Mouse (Mus musculus): Measurements from ENCODE around the gene Reck. TPM values are rescaled to one million over a fixed set of nuclear protein-coding genes. Genes with fewer than 3 reads are reported as not detected.

The Reck gene
- total and polyA plus RNA-seq, 2 experiments from 2014 or later = 4.1 to 5.6 TPM

- Histone ChIP-seq H3K27ac (ENCODE audit: low read depth) (peak overlapping the region; percentile 22; the same call in 1 of the 2 replicates), H3K27me3 (ENCODE audit: control insufficient read depth, insufficient read depth, low read length) (no peaks in the 10 kb centered on the region), H3K4me3 (ENCODE audit: low read depth, low read length) (no peak overlapping the region), H3K4me1 (ENCODE audit: control insufficient read depth, insufficient read depth) (no peaks in the 10 kb centered on the region; the same call in 1 of the 2 replicates), H3K9ac (replicated peaks; ENCODE audit: low read depth, low read length) (no peak overlapping the region), H3K9me3 (replicated peaks; ENCODE audit: control insufficient read depth, low read length) (no peaks in the 10 kb centered on the region), H3K4me2 (ENCODE audit: low read depth, low read length) (no peak overlapping the region), H3K36me3 (replicated peaks; ENCODE audit: control insufficient read depth, insufficient read depth, low read length) (no peaks in the 10 kb centered on the region)
- no peak for ATAC-seq (ENCODE audit: insufficient read depth, low read depth)
- WGBS = 28% methylated on average over 5 of the region's 5 CpGs
- no peak for TF ChIP-seq EP300 (IDR thresholded peaks at IDR 0.05; ENCODE audit: low read depth)
- no peak for TF ChIP-seq CTCF (IDR thresholded peaks at IDR 0.05; ENCODE audit: low read depth)
- DNase-seq (ENCODE audit: low spot score) = no peak
Measured at GRCm38 (mm10) chr4:43878121-43878776, 2.9 kb downstream of the Reck start.

- Histone ChIP-seq H3K9ac (replicated peaks; ENCODE audit: low read depth, low read length) (no peak overlapping the region), H3K4me3 (ENCODE audit: low read depth, low read length) (no peak overlapping the region), H3K36me3 (replicated peaks; ENCODE audit: control insufficient read depth, insufficient read depth, low read length) (no peaks in the 10 kb centered on the region), H3K27me3 (ENCODE audit: control insufficient read depth, insufficient read depth, low read length) (no peaks in the 10 kb centered on the region), H3K4me2 (ENCODE audit: low read depth, low read length) (no peak overlapping the region), H3K4me1 (ENCODE audit: control insufficient read depth, insufficient read depth) (peaks cover 8% of the 10 kb centered on the region), H3K27ac (ENCODE audit: low read depth) (no peak overlapping the region), H3K9me3 (replicated peaks; ENCODE audit: control insufficient read depth, low read length) (no peaks in the 10 kb centered on the region)
- TF ChIP-seq CTCF (IDR thresholded peaks at IDR 0.05; ENCODE audit: low read depth) = no peak
- no peak for TF ChIP-seq EP300 (IDR thresholded peaks at IDR 0.05; ENCODE audit: low read depth)
- ATAC-seq (ENCODE audit: insufficient read depth, low read depth) = no peak
- 61% methylated on average over 6 of the region's 6 CpGs for WGBS
- no peak for DNase-seq (ENCODE audit: low spot score)
Measured at GRCm38 (mm10) chr4:43879566-43879965, 4.2 kb downstream of the Reck start.

- 21% methylated on average over 4 of the region's 4 CpGs for WGBS
- peaks cover 13% of the 10 kb centered on the region for H3K4me1 ChIP-seq (ENCODE audit: control insufficient read depth, insufficient read depth)
- H3K27me3 ChIP-seq (ENCODE audit: control insufficient read depth, insufficient read depth, low read length) = no peaks in the 10 kb centered on the region
- DNase-seq (ENCODE audit: low spot score) (peak; percentile 8), ATAC-seq (ENCODE audit: insufficient read depth, low read depth) (no peak)
- H3K4me3 ChIP-seq (ENCODE audit: low read depth, low read length) = no peak overlapping the region
- H3K4me2 ChIP-seq (ENCODE audit: low read depth, low read length) = no peak overlapping the region
- H3K9me3 ChIP-seq (replicated peaks; ENCODE audit: control insufficient read depth, low read length) = no peaks in the 10 kb centered on the region
- no peak overlapping the region for H3K9ac ChIP-seq (replicated peaks; ENCODE audit: low read depth, low read length)
- TF ChIP-seq EP300 (IDR thresholded peaks at IDR 0.05; ENCODE audit: low read depth) = no peak
- no peak for TF ChIP-seq CTCF (IDR thresholded peaks at IDR 0.05; ENCODE audit: low read depth)
- H3K36me3 ChIP-seq (replicated peaks; ENCODE audit: control insufficient read depth, insufficient read depth, low read length) = no peaks in the 10 kb centered on the region
- peak overlapping the region; percentile 36; the same call in 1 of the 2 replicates for H3K27ac ChIP-seq (ENCODE audit: low read depth)
Measured at GRCm38 (mm10) chr4:43884196-43884595, 8.9 kb downstream of the Reck start.

GRCm38 (mm10) chr4:43891247-43891646, 15.9 kb downstream of the Reck start:
- H3K4me2 ChIP-seq (ENCODE audit: low read depth, low read length) = no peak overlapping the region
- H3K27ac ChIP-seq (ENCODE audit: low read depth) = no peak overlapping the region
- ATAC-seq (ENCODE audit: insufficient read depth, low read depth) = no peak
- H3K36me3 ChIP-seq (replicated peaks; ENCODE audit: control insufficient read depth, insufficient read depth, low read length) = no peaks in the 10 kb centered on the region
- no peak for DNase-seq (ENCODE audit: low spot score)
- no peaks in the 10 kb centered on the region for H3K9me3 ChIP-seq (replicated peaks; ENCODE audit: control insufficient read depth, low read length)
- H3K4me3 ChIP-seq (ENCODE audit: low read depth, low read length) = no peak overlapping the region
- 90% methylated on average over 3 of the region's 3 CpGs for WGBS
- TF ChIP-seq CTCF (IDR thresholded peaks at IDR 0.05; ENCODE audit: low read depth) (no peak), EP300 (IDR thresholded peaks at IDR 0.05; ENCODE audit: low read depth) (no peak)
- peaks cover 2% of the 10 kb centered on the region; the same call in 1 of the 2 replicates for H3K4me1 ChIP-seq (ENCODE audit: control insufficient read depth, insufficient read depth)
- H3K27me3 ChIP-seq (ENCODE audit: control insufficient read depth, insufficient read depth, low read length) = no peaks in the 10 kb centered on the region
- no peak overlapping the region for H3K9ac ChIP-seq (replicated peaks; ENCODE audit: low read depth, low read length)

- H3K9me3 ChIP-seq (replicated peaks; ENCODE audit: control insufficient read depth, low read length) = no peaks in the 10 kb centered on the region
- no peak for TF ChIP-seq EP300 (IDR thresholded peaks at IDR 0.05; ENCODE audit: low read depth)
- no peak for TF ChIP-seq CTCF (IDR thresholded peaks at IDR 0.05; ENCODE audit: low read depth)
Measured at GRCm38 (mm10) chr4:43897209-43897608, 21.9 kb downstream of the Reck start.

GRCm38 (mm10) chr4:43899197-43899596, 23.9 kb downstream of the Reck start:
- WGBS = 27% methylated on average over 8 of the region's 8 CpGs
- ATAC-seq (ENCODE audit: insufficient read depth, low read depth) = no peak
- DNase-seq (ENCODE audit: low spot score) = no peak
- Histone ChIP-seq H3K4me2 (ENCODE audit: low read depth, low read length) (no peak overlapping the region), H3K36me3 (replicated peaks; ENCODE audit: control insufficient read depth, insufficient read depth, low read length) (0 out of 2 replicates have a peak, but pooled peaks cover 6% of the 10 kb centered on the region), H3K27me3 (ENCODE audit: control insufficient read depth, insufficient read depth, low read length) (no peaks in the 10 kb centered on the region), H3K9me3 (replicated peaks; ENCODE audit: control insufficient read depth, low read length) (no peaks in the 10 kb centered on the region), H3K9ac (replicated peaks; ENCODE audit: low read depth, low read length) (no peak overlapping the region), H3K4me1 (ENCODE audit: control insufficient read depth, insufficient read depth) (no peaks in the 10 kb centered on the region), H3K27ac (ENCODE audit: low read depth) (no peak overlapping the region), H3K4me3 (ENCODE audit: low read depth, low read length) (no peak overlapping the region)
- no peak for TF ChIP-seq CTCF (IDR thresholded peaks at IDR 0.05; ENCODE audit: low read depth)
- TF ChIP-seq EP300 (IDR thresholded peaks at IDR 0.05; ENCODE audit: low read depth) = no peak

More at GRCm38 (mm10) chr4:43897209-43897608, 21.9 kb downstream of the Reck start:
- Histone ChIP-seq H3K27ac (ENCODE audit: low read depth) (no peak overlapping the region), H3K9ac (replicated peaks; ENCODE audit: low read depth, low read length) (no peak overlapping the region), H3K36me3 (replicated peaks; ENCODE audit: control insufficient read depth, insufficient read depth, low read length) (0 out of 2 replicates have a peak, but pooled peaks cover 3% of the 10 kb centered on the region), H3K4me1 (ENCODE audit: control insufficient read depth, insufficient read depth) (no peaks in the 10 kb centered on the region), H3K27me3 (ENCODE audit: control insufficient read depth, insufficient read depth, low read length) (no peaks in the 10 kb centered on the region), H3K4me3 (ENCODE audit: low read depth, low read length) (no peak overlapping the region), H3K4me2 (ENCODE audit: low read depth, low read length) (no peak overlapping the region)
- no peak for ATAC-seq (ENCODE audit: insufficient read depth, low read depth)
- no peak for DNase-seq (ENCODE audit: low spot score)
